Mouse (Mus musculus) left cerebral cortex, postnatal 25 days (tissue): ENCODE data around the gene Kmt2b. TPM values are rescaled to one million over a fixed set of nuclear protein-coding genes. Genes with fewer than 3 reads are reported as not detected.

Source experiments
- DNase-seq, 2 experiments: peaks; one replicate each; pipeline ENCODE4 v3.0.0; 2022; ENCODE audit warnings: low spot score in 2 of 2, mixed read lengths in 1 of 2
- intact Hi-C: fragments of 180-260 bp; cut with DNase I; formaldehyde crosslinking; loops from one replicate; pipeline ENCODE4 v1.15.1; 2025
- total RNA-seq, 2 experiments: library from RNA; stranded (reverse); gene quantifications; 2 replicates each; pipeline ENCODE4 v1.2.3; 2021

The Kmt2b gene
- total RNA-seq, 2 experiments from 2014 or later, result 46.4 to 50.4 TPM

DNA sequence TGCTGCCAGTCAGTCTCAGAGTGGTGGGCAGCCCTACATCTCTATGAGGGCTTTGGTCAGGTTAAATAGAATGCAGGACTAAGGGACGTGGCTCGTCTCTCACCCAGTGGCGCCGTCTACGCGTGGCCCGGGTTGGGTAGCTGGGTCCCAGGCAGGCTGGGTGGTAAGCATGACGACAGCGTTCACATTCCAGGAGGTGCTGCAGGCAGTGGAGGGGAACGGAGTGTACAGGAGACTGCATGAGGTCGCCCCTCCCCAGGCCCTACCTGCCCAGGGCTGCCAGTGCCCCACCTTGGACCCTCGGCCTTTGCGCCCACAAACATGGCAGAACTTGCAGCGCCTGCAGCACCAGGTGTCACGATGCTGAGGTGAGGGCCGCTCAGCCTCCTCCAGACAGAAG, 7.0 kb downstream of the Kmt2b start:
- intact Hi-C loops, result no loop called here

DNA sequence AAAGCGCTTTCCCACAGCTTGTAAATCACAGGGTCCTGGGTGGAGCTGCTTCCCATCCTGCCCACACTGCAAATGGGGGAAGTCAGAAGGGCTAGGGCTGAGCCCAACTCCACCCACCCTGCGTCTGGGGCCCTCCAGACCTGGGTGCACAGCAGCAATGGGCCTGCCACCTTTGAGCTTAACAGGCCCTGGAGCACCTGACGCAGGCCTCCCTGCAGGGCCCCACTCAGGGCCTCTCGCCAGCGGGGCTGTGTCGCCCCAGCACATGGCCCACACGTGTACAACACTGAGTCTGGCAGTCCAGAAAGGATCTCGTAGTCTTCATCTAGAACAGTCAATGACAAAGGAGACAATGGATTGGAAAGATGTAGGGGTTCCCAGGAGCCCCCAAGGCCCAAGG, 8.6 kb downstream of the Kmt2b start:
- intact Hi-C loops, result no loop called here
- DNase-seq, result no peak

More for the DNA sequence above, 7.0 kb downstream of the Kmt2b start:
- DNase-seq, result no peak

DNA sequence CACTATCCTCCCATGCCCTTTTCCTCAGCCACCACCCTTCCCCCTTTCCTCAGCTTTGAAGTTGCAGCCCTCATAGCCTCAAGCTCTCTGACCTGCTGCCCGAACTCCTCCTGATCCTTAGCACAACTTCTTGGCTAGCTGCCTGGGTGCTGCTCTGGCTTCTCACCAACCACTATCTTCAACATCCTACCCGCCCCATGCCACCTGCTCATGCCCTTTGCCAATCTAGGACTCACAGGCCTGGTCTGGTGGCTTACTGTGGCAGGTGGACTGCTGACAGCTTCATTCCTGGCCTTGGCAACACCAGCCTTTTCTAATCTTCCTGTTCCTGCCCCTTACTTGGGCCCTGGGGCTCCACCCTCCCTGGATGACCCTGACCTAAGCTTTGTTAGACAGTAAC, 15.6 kb downstream of the Kmt2b start:
- intact Hi-C loops, result no loop called here
- no peak for DNase-seq

DNA sequence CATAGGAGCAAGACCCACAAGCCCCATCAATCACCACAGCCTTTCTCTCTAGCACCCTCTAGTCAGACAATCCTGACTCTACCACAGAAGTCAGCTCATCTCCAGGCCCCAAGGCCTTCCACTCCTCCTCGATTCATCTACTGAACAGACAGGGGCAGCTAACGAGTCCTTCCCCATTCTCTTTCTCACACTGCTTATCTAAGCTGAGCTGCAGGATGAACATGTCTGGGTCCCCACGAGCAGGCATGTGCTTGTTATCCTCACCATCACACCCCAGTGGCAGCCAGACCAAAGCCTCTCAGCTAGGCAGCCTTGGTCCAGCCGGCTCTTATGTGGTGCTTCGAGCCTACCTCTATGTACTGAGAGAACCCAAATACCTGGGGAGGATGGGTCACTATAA, 16.1 kb downstream of the Kmt2b start:
- DNase-seq, result no peak
- intact Hi-C loops, result no loop called here

DNA sequence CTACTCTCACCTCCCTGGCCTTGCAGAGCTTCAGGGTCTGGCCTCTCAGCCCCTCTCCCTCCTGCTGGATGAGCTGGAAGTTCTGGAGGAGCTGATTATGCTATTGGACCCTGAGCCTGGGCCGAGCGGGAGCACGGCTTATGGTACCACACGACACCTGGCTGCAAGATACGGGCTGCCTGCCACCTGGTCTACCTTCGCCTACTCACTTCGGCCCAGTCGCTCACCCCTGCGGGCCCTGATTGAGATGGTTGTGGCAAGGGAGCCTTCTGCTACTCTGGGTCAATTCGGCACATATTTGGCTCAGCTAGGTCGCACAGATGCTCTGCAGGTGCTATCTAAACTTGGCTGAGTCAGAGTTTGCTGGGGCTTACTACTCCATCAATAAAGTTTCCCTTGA, 21.0 kb downstream of the Kmt2b start:
- intact Hi-C loops, result no loop called here
- DNase-seq, result no peak

DNA sequence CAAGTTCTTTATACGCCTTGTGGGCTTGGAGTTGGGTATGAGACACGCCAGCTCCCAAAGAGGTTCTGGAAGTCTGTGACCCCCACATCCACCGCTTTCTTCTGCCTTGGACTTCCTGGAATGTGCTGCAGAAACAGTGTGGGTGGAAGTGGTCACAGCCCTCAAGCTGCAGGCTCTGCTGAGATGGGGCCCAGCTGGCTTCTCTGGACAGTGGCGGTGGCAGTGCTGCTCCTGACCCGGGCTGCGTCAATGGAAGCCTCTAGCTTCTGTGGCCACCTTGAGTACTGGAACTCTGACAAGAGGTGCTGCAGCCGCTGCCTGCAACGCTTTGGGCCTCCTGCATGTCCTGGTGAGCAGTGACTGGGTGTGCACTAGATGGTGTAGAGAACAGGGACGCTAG, 22.5 kb downstream of the Kmt2b start:
- intact Hi-C loops, result no loop called here
- DNase-seq, result no peak

DNA sequence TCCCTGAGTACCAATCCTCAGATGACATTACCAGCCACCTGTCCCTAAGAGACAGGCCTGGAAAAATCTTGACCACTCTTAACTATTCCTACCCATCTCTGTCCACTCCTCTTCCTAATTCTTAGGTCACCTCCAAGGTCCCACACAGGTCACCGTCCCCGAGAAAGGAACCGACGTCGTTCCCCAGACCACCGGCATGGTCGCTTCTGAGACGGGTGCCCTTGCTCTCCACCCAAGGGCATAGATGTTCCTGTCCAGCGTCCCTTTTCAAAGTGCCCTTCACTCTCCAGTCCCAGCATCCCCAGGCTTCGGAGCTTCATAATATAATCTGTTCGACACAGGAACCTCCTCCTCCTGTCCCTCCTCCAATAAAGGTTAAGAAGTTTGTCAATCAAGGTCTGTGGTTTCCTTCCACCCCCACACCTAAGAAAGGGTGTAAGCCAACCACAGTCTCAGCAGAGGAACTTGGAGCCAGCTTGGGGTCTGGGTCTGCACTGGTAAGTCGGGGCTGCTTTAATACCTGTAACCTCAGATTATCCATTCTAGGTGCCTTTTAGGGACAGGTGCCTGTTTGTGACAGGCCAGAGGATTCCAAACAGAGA, 23.5 kb downstream of the Kmt2b start, which contains the start of gene Igflr1:
Igflr1 (plus strand) TSS at position 458 of the 602 bp plus-strand sequence.
- DNase-seq, result no peak
- intact Hi-C loops, result no loop called here

DNA sequence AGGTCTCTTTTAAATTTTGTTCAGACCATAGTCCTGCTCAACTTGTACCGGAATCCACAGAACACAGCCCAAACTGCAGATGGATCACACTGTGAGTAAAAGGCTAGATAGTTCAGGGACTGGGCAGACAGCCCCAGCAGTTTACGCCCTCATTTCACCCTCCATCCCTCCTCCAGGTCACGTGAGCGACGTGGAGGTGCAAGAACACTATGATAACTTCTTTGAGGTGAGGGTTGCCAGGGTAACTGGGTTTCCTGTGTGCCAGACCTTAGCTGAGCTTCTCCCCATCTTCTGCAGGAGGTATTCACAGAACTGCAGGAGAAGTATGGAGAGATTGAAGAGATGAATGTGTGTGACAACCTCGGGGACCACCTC, 24.6 kb downstream of the Kmt2b start:
- DNase-seq, result no peak
- intact Hi-C loops, result loop anchor here (1.0 kb wide), 1 partner anchor 24 kb away; the partner anchor contains the start of gene Kmt2b

DNA sequence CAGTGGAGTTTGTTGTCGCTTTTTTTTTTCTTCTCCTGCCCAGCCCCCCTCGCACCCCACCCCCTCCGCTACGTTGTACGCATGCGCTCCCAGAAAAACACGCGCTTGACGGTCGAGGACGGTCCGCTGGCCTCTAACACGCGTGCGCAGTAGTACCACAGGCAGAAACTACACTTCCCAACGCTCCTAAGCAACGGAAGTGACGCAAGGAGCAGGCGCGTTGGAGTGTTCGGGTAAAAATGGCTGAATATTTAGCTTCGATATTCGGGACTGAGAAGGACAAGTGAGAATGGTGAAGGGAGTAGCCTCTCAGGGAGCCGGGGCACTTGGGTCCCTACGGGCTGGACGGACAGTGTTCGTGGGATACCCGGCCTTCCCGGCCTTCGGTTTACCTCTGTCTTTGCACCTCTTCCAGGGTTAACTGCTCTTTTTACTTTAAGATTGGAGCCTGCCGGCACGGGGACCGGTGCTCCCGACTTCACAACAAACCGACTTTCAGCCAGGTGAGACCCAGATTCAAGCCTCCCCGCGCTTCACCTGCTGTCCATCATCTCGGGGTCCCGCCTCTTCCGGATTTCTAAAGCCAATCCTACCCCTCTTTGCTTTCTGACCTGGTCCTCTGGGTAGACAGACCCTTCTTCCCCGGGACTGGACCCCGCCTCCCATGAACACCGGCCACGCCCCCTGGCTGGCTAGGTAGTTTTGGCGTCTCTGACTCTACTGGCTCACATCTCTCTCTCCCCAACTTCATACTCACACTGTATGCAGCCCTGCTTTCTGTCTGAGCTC, 25.2 kb downstream of the Kmt2b start, which contains the start of the genes U2af1l4, Gm49396 and Psenen:
U2af1l4 (plus strand) TSS at position 185 of the 789 bp plus-strand sequence.
Gm49396 (plus strand) TSS at position 228 of the 789 bp plus-strand sequence.
Psenen (minus strand) TSS at position 511 of the 789 bp plus-strand sequence.
- intact Hi-C loops, result loop anchor here (1.0 kb wide), 1 partner anchor 25 kb away; the partner anchor contains the start of gene Kmt2b

DNA sequence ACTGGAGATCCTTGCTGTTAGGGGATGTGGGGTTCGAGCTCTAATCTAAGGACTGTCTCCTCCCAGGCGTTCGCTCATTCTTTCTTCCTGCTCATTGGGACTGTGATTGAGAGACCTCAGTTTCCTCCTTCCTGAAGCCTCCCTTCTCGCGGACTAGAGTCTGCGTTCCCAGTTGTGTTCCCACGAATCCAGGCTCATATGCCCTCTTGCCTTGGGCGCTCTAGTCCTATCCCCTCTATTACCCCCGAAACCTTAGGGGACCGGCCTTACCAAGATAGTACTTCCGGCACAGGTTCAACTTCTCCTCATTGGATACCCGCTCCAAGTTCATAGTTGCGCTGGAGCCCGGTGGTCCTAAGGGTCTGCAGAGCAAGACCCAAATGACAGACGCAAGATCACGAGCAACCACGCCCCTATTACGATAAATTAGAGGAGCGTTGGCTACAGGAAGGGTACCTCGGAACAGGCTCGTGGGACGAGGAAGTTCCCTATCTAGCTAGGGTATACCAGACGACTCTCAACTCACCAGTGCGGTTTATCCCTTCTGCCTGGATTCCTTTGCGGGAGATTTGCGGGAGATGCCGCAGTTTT, 25.9 kb downstream of the Kmt2b start:
- intact Hi-C loops, result loop anchor here (1.0 kb wide), 1 partner anchor 26 kb away; the partner anchor contains the start of gene Kmt2b
- peak; percentile 52 to 63 for DNase-seq

More for the DNA sequence above, 25.2 kb downstream of the Kmt2b start, which contains the start of the genes U2af1l4, Gm49396 and Psenen:
- DNase-seq, result peak; percentile 95 to 98

DNA sequence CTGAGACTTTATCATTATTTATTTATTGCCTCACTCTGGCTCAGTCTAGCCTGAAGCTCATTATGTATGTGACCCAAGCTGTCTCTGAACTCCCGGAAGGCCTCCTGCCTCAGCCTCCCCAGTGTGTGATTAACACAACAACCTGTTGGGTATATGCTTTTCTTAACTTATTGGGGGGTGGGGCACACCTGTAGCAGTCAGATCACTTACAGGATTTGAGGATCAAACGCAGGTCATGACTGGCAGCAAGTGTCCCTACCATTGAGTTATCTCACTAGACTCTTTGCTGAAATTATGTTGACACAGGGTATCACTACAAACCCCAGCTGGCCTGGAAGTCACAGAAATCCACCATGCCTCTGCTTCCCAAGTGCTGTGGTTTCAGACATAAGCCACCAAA, 28.2 kb downstream of the Kmt2b start:
- intact Hi-C loops, result no loop called here
- no peak for DNase-seq

DNA sequence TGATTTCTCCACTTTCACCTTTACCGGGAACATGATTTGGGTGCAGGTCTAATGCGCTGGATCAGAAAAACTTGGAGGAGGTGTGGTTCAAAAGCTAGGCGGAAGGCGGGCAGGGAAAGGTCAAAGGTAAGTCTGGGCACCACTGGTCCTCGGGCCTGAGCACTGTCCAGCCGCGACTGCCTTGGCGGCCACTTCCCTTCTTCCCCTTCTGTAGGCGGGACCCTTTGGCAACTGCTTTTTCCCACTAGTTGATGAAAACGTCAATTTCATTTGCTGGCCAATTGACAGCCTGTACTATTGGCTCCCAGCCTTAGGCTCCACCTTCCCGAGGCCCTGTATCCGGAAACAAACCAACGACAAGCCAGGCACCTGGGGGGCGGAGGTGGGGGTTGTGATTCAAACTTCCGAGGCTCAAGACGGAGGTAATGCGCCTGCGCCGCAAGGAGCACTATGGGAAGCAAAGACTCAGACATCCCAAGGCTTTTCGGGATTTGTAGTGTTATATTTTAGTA, 29.0 kb downstream of the Kmt2b start, which contains the start of gene Lin37:
Lin37 (minus strand) TSS at position 396 of the 512 bp plus-strand sequence.
- DNase-seq, result peak; percentile 98 to 100
- intact Hi-C loops, result loop anchor here (2.0 kb wide), 1 partner anchor 115 kb away; the partner anchor contains the start of gene Aplp1

DNA sequence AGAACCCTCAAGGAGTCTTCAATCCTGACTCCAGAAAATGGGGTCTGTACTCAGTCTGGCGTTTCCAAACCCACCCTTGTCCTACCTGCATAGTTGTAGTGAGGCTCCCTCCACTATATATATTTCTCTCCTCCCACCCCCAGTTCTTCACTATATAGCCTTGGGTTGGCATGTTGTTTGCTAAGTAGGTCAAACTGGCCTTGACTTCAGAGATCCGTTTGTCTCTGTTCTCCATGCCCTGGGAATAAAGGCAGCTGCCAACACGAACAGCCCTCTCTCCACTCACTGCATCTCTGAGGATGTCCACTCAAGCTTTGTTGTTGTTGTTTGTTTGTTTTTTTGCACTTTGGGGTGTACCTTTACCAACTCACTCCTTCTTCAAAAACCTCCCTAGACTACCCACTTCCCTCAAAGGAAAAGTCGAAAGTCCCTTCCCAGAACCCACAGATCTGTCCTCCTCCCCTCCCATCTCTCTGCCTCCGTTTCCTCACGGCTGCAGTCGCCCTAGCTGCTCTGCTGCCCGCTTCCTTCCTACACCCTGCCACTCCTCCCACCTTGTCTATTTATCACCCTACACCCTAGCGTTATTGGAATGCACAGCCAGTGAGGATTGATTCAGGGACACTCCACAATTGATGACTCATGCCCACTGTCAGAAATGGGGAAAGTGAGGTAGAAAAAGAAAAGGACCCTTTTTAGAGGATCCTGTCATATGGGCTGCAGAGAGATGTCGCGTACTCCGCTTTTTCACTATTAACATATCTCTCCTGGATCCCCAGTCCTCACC, 29.7 kb downstream of the Kmt2b start:
- DNase-seq, result peak in 1 of 2 experiments; percentile 39
- intact Hi-C loops, result loop anchor here (2.0 kb wide), 1 partner anchor 114 kb away; the partner anchor contains the start of gene Aplp1

DNA sequence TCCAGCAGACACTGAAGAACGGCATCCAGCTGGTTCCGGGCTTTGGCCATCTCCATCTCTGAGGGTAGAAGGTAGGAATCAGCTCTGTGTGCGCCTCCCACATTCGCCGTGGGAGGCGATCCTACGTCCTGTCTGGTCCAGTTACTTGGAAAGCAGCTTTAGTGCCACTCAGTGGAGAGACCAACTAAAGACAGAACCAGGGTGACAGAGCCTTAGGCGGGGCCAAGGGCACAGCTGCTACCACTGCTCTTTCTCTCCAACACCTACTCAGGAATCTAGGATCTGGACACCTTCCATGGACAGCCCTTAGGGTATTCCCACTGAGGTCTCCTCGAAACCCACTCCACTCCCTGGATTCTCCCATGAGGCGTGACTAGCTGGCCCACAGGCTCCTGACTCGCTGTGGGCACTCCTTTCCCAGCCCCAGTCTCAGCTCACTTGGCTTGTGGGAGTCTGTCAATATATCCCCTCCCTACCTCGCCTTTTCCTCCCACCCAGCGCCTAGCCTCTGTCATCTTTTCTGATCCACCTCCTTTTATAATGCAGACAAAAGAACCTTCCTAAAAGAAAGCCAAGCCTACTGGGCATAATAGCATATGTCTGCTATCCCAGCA, 30.5 kb downstream of the Kmt2b start:
- peak in 1 of 2 experiments; percentile 40 for DNase-seq
- intact Hi-C loops, result loop anchor here (2.0 kb wide), 1 partner anchor 113 kb away; the partner anchor contains the start of gene Aplp1

DNA sequence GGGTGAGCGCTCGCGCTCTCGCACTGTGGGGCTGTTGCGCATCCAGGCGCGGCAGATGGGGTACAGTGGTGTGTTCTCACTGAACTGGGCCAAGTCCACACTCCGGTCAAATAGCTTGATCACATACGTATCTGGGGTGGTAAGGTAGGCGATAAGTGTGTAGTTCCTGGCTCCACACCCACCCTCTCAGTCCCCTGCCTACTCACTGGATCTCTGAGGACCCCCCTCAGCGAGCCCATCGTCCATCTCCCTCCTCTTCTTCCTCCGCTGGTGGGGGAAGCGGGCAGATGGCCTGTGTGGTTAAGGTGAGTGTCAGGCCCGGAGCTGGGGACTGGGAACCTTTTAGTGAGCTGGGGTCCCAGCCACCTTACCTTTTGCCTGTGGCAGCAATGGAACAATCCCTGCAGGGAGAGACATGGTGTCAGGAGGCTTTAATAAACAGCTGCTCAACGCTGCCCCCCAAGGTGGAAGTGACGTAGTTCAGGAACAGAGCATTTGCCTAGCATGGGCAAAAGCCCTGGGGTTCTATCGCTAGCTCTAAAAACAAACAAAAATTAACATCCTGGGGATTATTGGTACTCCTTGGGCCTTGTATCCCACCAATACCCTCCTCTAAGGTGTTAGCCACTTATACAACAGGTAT, 31.5 kb downstream of the Kmt2b start:
- no peak for DNase-seq
- intact Hi-C loops, result no loop called here

DNA sequence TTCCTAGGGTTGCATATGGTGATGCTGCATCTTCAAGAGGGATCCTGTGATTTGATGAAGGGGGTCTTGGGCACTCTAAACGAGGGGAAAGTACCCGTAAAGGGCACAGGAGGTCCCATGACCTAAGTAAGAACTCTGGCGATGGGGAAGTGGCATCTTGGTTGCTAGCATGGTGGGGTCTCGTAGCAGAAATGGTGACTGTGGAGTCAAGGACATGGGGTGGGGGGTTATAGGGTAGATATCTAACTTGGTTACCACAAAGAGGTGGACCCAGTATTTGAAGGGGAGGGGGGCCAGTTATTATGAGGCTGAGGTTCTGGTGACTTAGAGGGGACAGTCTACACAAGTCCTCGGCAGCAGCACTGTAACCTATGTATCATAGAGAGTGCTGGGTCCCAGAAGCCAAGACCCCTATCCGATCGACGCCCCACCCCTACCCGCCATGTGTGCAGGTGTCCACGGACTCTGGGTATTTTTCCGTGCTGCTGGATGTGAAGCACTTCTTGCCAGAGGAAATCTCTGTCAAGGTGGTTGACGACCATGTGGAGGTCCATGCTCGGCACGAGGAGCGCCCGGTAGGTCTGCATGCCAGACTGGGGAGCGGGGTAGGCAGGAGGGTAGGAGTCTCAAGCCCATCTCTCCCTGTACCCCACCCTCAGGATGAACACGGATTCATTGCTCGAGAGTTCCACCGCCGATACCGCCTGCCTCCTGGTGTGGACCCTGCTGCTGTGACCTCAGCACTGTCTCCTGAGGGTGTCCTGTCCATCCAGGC, 34.5 kb downstream of the Kmt2b start:
- DNase-seq, result no peak
- intact Hi-C loops, result loop anchor here (5.0 kb wide), 1 partner anchor 62 kb away; the partner anchor contains the start of gene Prodh2

DNA sequence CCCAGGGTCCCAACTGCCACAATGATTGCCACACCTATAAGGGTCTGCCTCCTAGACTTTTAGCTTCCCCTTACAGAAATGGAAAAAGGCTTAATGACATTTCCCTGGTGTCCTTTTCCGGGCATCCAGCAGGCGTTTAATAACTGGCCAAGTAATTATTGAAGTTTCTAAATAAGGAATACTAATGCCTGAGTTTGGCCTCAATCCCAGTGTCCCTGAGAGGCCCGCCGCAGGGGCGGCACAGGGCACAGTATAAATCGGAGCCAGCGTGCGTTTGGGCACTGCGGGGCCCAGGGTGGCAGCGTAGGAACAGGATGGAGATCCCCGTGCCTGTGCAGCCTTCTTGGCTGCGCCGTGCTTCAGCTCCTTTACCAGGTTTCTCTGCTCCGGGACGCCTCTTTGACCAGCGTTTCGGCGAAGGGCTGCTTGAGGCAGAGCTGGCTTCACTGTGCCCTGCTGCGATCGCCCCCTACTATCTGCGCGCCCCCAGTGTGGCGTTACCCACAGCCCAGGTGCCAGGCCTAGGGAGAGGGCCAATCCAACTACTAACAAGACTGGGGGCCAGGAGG, 35.4 kb downstream of the Kmt2b start:
- peak in 1 of 2 experiments; percentile 50 for DNase-seq
- intact Hi-C loops, result loop anchor here (5.0 kb wide), 1 partner anchor 61 kb away; the partner anchor contains the start of gene Prodh2
